Mouse (Mus musculus): ENCODE results near the gene Gm21976. TPM values are rescaled to one million over a fixed set of nuclear protein-coding genes. Genes with fewer than 3 reads are reported as not detected.

The Gm21976 gene
- not detected for polyA plus RNA-seq (2012; fragmentation: generic; extraction: Trizol)

GRCm38 (mm10) chr13:98279686-98280085 lies at the start of gene Gm21976:
Gene Gm21976 (plus strand): TSS chr13:98279887.

GRCm38 (mm10) chr13:98262636-98263457 lies 16.8 kb upstream of the Gm21976 start, which contains the start of the genes Utp15 and Ankra2:
Gene Utp15 (minus strand): TSS chr13:98263041.
Gene Ankra2 (plus strand): TSS chr13:98263074.

GRCm38 (mm10) chr13:98316480-98317245 lies 37.0 kb downstream of the Gm21976 start, which contains the start of gene Btf3:
Gene Btf3 (minus strand): TSS chr13:98317006.

GRCm38 (mm10) chr13:98354090-98354801 lies 74.6 kb downstream of the Gm21976 start, which contains the start of gene Foxd1:
Gene Foxd1 (plus strand): TSS chr13:98354242.

Other genes with a start within 250 kb of the Gm21976 start
- 1 to 10 TPM in 1 of 2 experiments, under 1 TPM in 1; 0.37 to 3.0 TPM for gene Arhgef28, start 73.4 kb upstream of the Gm21976 start, polyA plus RNA-seq (2012; fragmentation: generic; extraction: Trizol)
- 1 to 10 TPM; 2.2 to 4.4 TPM for gene Utp15, start 16.8 kb upstream of the Gm21976 start, polyA plus RNA-seq (2012; fragmentation: generic; extraction: Trizol)
- gene Ankra2, start 16.8 kb upstream of the Gm21976 start, polyA plus RNA-seq (2012; fragmentation: generic; extraction: Trizol): 10 to 100 TPM in 1 of 2 experiments, under 1 TPM in 1; 0.71 to 10.8 TPM
- 100 to 1,000 TPM; 594 to 946 TPM for gene Btf3, start 37.1 kb downstream of the Gm21976 start, polyA plus RNA-seq (2012; fragmentation: generic; extraction: Trizol)
- gene Foxd1, start 74.4 kb downstream of the Gm21976 start, polyA plus RNA-seq (2012; fragmentation: generic; extraction: Trizol): 1 to 10 TPM; 1.4 to 2.0 TPM
- 1 to 10 TPM; 2.0 to 2.3 TPM for gene Gm10320, start 212.1 kb downstream of the Gm21976 start, polyA plus RNA-seq (2012; fragmentation: generic; extraction: Trizol)

All from C3H10T1/2 (cell line).